1 mouse cellular context compared by ENCODE assay signal in the genomic region with DNA sequence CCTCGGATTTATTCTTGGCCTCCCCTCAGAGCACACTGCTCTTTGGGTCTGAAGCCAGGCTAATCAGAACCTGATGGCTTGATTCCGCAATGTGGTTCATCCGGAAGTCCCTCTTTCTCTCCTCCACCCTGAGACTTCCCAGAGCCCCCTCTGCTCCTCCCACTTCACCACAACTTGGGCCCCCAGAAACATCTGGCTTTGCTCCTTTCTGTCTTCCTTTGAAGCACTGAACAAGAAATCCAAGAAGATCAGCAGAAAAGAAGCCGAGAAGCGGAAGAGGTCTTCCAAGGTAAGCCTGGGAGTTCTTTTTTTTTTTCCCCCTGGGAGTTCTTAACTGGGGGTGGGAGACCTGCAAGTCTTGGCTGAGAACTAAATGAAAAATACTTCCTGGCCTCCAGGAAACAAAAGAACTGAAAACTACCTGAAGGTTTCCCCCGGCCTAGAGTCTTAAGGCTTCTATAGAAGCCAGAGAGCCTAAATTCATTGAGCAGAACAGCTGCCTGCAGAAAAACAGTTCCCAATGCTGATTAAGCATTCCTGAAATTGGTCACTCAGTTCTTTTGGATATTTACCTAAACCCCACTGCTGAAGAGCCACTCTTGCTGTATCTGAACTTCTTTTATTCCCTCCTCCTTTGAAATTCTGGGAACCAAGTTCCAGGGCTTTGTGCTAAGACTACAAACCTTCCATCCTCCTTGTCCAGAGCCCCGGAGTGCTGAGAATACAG.
TF ChIP-seq lines count a peak whose summit lies in the region.

No protein-coding gene starts in this region.

TF ChIP-seq in CH12.LX, 34 proteins besides CTCF, POLR2A, EP300 and RAD21 (continued from another document):
- TF ChIP-seq ZMIZ1 (IDR thresholded peaks at IDR 0.05; ENCODE audit: low read depth, low read length) (no peak), JUND (conservative IDR thresholded peaks at IDR 0.05; ENCODE audit: low read depth, low read length) (0 out of 2 replicates have a peak, but pooled peaks have one; percentile 27), MAZ (IDR thresholded peaks at IDR 0.05; ENCODE audit: low read depth, low read length) (0 out of 2 replicates have a peak, but pooled peaks have one; percentile 60), TCF12 (IDR thresholded peaks at IDR 0.05; ENCODE audit: low read depth, low read length) (peak; percentile 60), USF1 (IDR thresholded peaks at IDR 0.05; ENCODE audit: low read depth, low read length) (no peak), NELFE (IDR thresholded peaks at IDR 0.05; ENCODE audit: low read depth, low read length) (no peak; the same call in 1 of the 2 replicates), KAT2A (IDR thresholded peaks at IDR 0.05; ENCODE audit: insufficient replicate concordance, low read length) (0 out of 2 replicates have a peak, but pooled peaks have one; percentile 8), BHLHE40 (IDR thresholded peaks at IDR 0.05; ENCODE audit: low read depth, low read length) (no peak)
